Mouse (Mus musculus) testis, postnatal 10 days (tissue): ENCODE results near the gene Mtrf1l.

Experiments
- DNase-seq: peaks from one replicate; pipeline ENCODE4 v3.0.0; 2021; ENCODE audit warnings: low spot score

Mtrf1l gene

GRCm38 (mm10) chr10:5804691-5805156 lies 19.0 kb downstream of the Mtrf1l start:
- DNase-seq: peak; percentile 48

GRCm38 (mm10) chr10:5803739-5804138 lies 20.0 kb downstream of the Mtrf1l start:
- no peak for DNase-seq

- DNase-seq: no peak
Observed at GRCm38 (mm10) chr10:5802866-5803265, 20.8 kb downstream of the Mtrf1l start.

- no peak for DNase-seq
Observed at GRCm38 (mm10) chr10:5800490-5800889, 23.2 kb downstream of the Mtrf1l start.

GRCm38 (mm10) chr10:5798069-5798468 lies 25.6 kb downstream of the Mtrf1l start:
- no peak for DNase-seq

GRCm38 (mm10) chr10:5790657-5791056 lies 33.1 kb downstream of the Mtrf1l start:
- DNase-seq: peak; percentile 77

- no peak for DNase-seq
Observed at GRCm38 (mm10) chr10:5786923-5787322, 36.8 kb downstream of the Mtrf1l start.
